ENCODE assay signal across 13 mouse cellular contexts in genomic region chr12:112894969-112895368, GRCm38 (mm10). TPM values are rescaled to one million over a fixed set of nuclear protein-coding genes. Genes with fewer than 3 reads are reported as not detected.
DNase-seq lines count a peak whose midpoint lies in the region; ATAC-seq and TF ChIP-seq lines count a peak whose summit lies in the region.
"Had no signal": no experiment of that assay in that cellular context is flagged by ENCODE, and none has a peak within 500 bp of the region (broad histone marks: within the 10 kb centered on the region; RNA-seq: fewer than 3 reads in every experiment).

No protein-coding gene starts in this region.

- DNase-seq in gastrocnemius, postnatal 10 days, result peak; percentile 3
- no peak for DNase-seq in gastrocnemius, adult 18-20 months (ENCODE audit: low spot score)
- no peak for DNase-seq in liver, postnatal 0 days
- DNase-seq in liver, embryonic 11.5 days (ENCODE audit: low spot score), result no peak
- DNase-seq in urinary bladder, postnatal 14 days (ENCODE audit: low spot score), result no peak
- DNase-seq in thymus, postnatal 36 days, result no peak
- DNase-seq: cerebellum, adult 9-10 months had no signal

- H3K9me3 ChIP-seq in liver, postnatal 0 days (ENCODE audit: low read length), result no peaks in the 10 kb centered on the region
- no peaks in the 10 kb centered on the region for H3K9me3 ChIP-seq in liver, embryonic 11.5 days (ENCODE audit: control insufficient read depth, low read length)
- H3K9me3 ChIP-seq in intestine, embryonic 16.5 days (ENCODE audit: control insufficient read depth, low read length), result no peaks in the 10 kb centered on the region
- H3K9me3 ChIP-seq: forebrain, embryonic 10.5 days; limb, embryonic 13.5 days had no signal

- WGBS in liver, postnatal 0 days (ENCODE audit: insufficient replicate concordance), result 20% methylated on average over 4 of the region's 4 CpGs
- 32% methylated on average over 4 of the region's 4 CpGs for WGBS in liver, embryonic 11.5 days
- WGBS in intestine, embryonic 16.5 days, result 53% methylated on average over 4 of the region's 4 CpGs

- peak; percentile 40 for ATAC-seq in liver, postnatal 0 days
- no peak; the same call in 1 of the 2 replicates for ATAC-seq in liver, embryonic 11.5 days (replicated peaks; ENCODE audit: low FRiP score)
- ATAC-seq in intestine, embryonic 16.5 days, result no peak
- ATAC-seq in neutrophil, adult 5-6 weeks (ENCODE audit: extremely low read depth, insufficient number of reproducible peaks, low FRiP score, poor library complexity, severe bottlenecking), result peak; percentile 21; the same call in 1 of the 2 replicates

- H3K4me3 ChIP-seq in liver, postnatal 0 days (ENCODE audit: low read depth, low read length), result no peak overlapping the region
- H3K4me3 ChIP-seq in liver, embryonic 11.5 days (ENCODE audit: low read depth, low read length), result no peak overlapping the region
- no peak overlapping the region for H3K4me3 ChIP-seq in intestine, embryonic 16.5 days (ENCODE audit: low read length)
- H3K4me3 ChIP-seq: forebrain, embryonic 10.5 days; limb, embryonic 13.5 days; myocyte had no signal

- H3K9ac ChIP-seq in liver, postnatal 0 days (replicated peaks), result no peak overlapping the region
- H3K9ac ChIP-seq in liver, embryonic 11.5 days (ENCODE audit: low read depth, low read length), result no peak overlapping the region
- no peak overlapping the region for H3K9ac ChIP-seq in intestine, embryonic 16.5 days (ENCODE audit: low read depth, low read length)
- H3K9ac ChIP-seq: limb, embryonic 13.5 days had no signal

- H3K4me2 ChIP-seq in liver, postnatal 0 days (ENCODE audit: low read depth, low read length), result no peak overlapping the region
- no peak overlapping the region; the same call in 1 of the 2 replicates for H3K4me2 ChIP-seq in liver, embryonic 11.5 days
- H3K4me2 ChIP-seq in intestine, embryonic 16.5 days (ENCODE audit: low read depth, low read length), result no peak overlapping the region
- H3K4me2 ChIP-seq: limb, embryonic 13.5 days had no signal

- no peaks in the 10 kb centered on the region for H3K36me3 ChIP-seq in liver, postnatal 0 days (replicated peaks; ENCODE audit: insufficient read depth, low read length)
- H3K36me3 ChIP-seq in liver, embryonic 11.5 days (ENCODE audit: control insufficient read depth, insufficient read depth, low read length), result no peaks in the 10 kb centered on the region
- no peaks in the 10 kb centered on the region for H3K36me3 ChIP-seq in intestine, embryonic 16.5 days (ENCODE audit: control insufficient read depth, insufficient read depth, low read length)
- H3K36me3 ChIP-seq: forebrain, embryonic 10.5 days; limb, embryonic 13.5 days had no signal

- no peak for TF ChIP-seq CTCF in liver, postnatal 0 days (IDR thresholded peaks at IDR 0.05; ENCODE audit: low read depth)

- TF ChIP-seq EP300 in liver, postnatal 0 days (IDR thresholded peaks at IDR 0.05; ENCODE audit: low read depth), result no peak

- peaks cover 6% of the 10 kb centered on the region; the same call in 1 of the 2 replicates for H3K27me3 ChIP-seq in liver, postnatal 0 days (ENCODE audit: insufficient read depth, low read length)
- peaks cover 11% of the 10 kb centered on the region; the same call in 1 of the 2 replicates for H3K27me3 ChIP-seq in liver, embryonic 11.5 days (replicated peaks; ENCODE audit: control insufficient read depth, insufficient read depth, low read length)
- H3K27me3 ChIP-seq in intestine, embryonic 16.5 days (replicated peaks; ENCODE audit: control insufficient read depth, insufficient read depth, low read length), result no peaks in the 10 kb centered on the region

- H3K27ac ChIP-seq in liver, postnatal 0 days (ENCODE audit: low read depth), result peak overlapping the region; percentile 62
- no peak overlapping the region for H3K27ac ChIP-seq in liver, embryonic 11.5 days (ENCODE audit: low read depth, low read length)
- 0 out of 2 replicates have a peak overlapping the region, but pooled peaks have one; percentile 8 for H3K27ac ChIP-seq in intestine, embryonic 16.5 days (ENCODE audit: low read length)
- H3K27ac ChIP-seq: kidney, postnatal 0 days; limb, embryonic 13.5 days had no signal

- H3K4me1 ChIP-seq in liver, postnatal 0 days (ENCODE audit: insufficient read depth), result peaks cover 11% of the 10 kb centered on the region; the same call in 1 of the 2 replicates
- H3K4me1 ChIP-seq in liver, embryonic 11.5 days (replicated peaks; ENCODE audit: control insufficient read depth, insufficient read depth, low read length), result peaks cover 7% of the 10 kb centered on the region
- peaks cover 4% of the 10 kb centered on the region; the same call in 1 of the 2 replicates for H3K4me1 ChIP-seq in intestine, embryonic 16.5 days (ENCODE audit: control insufficient read depth, insufficient read depth, low read length)

RNA-seq across cellular contexts. Expression of gene Gpr132, which starts 26.9 kb away (rescaled TPM):
- total RNA-seq in gastrocnemius, postnatal 10 days (2021), result under 1 TPM in 1 of 2 experiments, not detected in 1; 0.09 TPM
- total RNA-seq in gastrocnemius, adult 18-20 months (2021), result under 1 TPM in 1 of 2 experiments, not detected in 1; 0.14 TPM
- polyA plus RNA-seq in liver, postnatal 0 days (2015; fragmentation: Nextera tagmentation; extraction: Ambion mirVana), result 0.26 and 0.34 TPM in 2 replicates
- polyA plus RNA-seq in liver, embryonic 11.5 days (2014; fragmentation: Nextera tagmentation; extraction: Ambion mirVana), result 0.53 and 0.62 TPM in 2 replicates
- polyA plus RNA-seq in intestine, embryonic 16.5 days (2015; fragmentation: Nextera tagmentation; extraction: Ambion mirVana), result 0.40 and 0.48 TPM in 2 replicates
- 40.9 and 41.1 TPM in 2 replicates for total RNA-seq in neutrophil, adult 5-6 weeks (2017)

RNA-seq across cellular contexts. Expression of gene Jag2, which starts 34.6 kb away (rescaled TPM):
- total RNA-seq in gastrocnemius, postnatal 10 days (2021), result 10 to 100 TPM; 29.4 to 40.0 TPM
- total RNA-seq in gastrocnemius, adult 18-20 months (2021), result 10 to 100 TPM; 22.1 to 24.0 TPM
- 0.14 and 0.22 TPM in 2 replicates for polyA plus RNA-seq in liver, postnatal 0 days (2015; fragmentation: Nextera tagmentation; extraction: Ambion mirVana)
- polyA plus RNA-seq in liver, embryonic 11.5 days (2014; fragmentation: Nextera tagmentation; extraction: Ambion mirVana), result 0.39 and 1.4 TPM in 2 replicates
- polyA plus RNA-seq in intestine, embryonic 16.5 days (2015; fragmentation: Nextera tagmentation; extraction: Ambion mirVana), result 2.2 and 2.4 TPM in 2 replicates
- total RNA-seq in neutrophil, adult 5-6 weeks (2017), result 0.70 and 0.86 TPM in 2 replicates

RNA-seq across cellular contexts. Expression of gene Nudt14, which starts 47.0 kb away (rescaled TPM):
- 10 to 100 TPM; 17.3 to 17.5 TPM for total RNA-seq in gastrocnemius, postnatal 10 days (2021)
- total RNA-seq in gastrocnemius, adult 18-20 months (2021), result 1 to 10 TPM; 6.5 to 7.6 TPM
- 30.0 and 30.6 TPM in 2 replicates for polyA plus RNA-seq in liver, postnatal 0 days (2015; fragmentation: Nextera tagmentation; extraction: Ambion mirVana)
- polyA plus RNA-seq in liver, embryonic 11.5 days (2014; fragmentation: Nextera tagmentation; extraction: Ambion mirVana), result 38.4 and 43.2 TPM in 2 replicates
- polyA plus RNA-seq in intestine, embryonic 16.5 days (2015; fragmentation: Nextera tagmentation; extraction: Ambion mirVana), result 100 and 102 TPM in 2 replicates
- total RNA-seq in neutrophil, adult 5-6 weeks (2017), result 4.2 and 4.7 TPM in 2 replicates

Comparison
In these comparisons a context has a peak if more than half of its experiments do, and no peak if none do; other contexts are left out.
1. ATAC-seq: peak in liver, postnatal 0 days (single experiment) and neutrophil, adult 5-6 weeks (single experiment); none in liver, embryonic 11.5 days (single experiment) and intestine, embryonic 16.5 days (single experiment).
2. RNA of gene Gpr132, which starts 26.9 kb away (total RNA-seq): 40.9 to 41.1 TPM in neutrophil, adult 5-6 weeks; 0.14 TPM in gastrocnemius, adult 18-20 months and 0.09 TPM in gastrocnemius, postnatal 10 days; every median in the first group is over 10 times any median in the second.
3. RNA of gene Jag2, which starts 34.6 kb away (total RNA-seq): 29.4 to 40.0 TPM in gastrocnemius, postnatal 10 days and 22.1 to 24.0 TPM in gastrocnemius, adult 18-20 months; 0.70 to 0.86 TPM in neutrophil, adult 5-6 weeks; every median in the first group is over 10 times any median in the second.